Mouse (Mus musculus) ES-E14 (cell line): Measurements from ENCODE around the gene Hspb8.

ENCODE experiments used
- CHD2 ChIP-seq: IDR thresholded peaks from 2 replicates; pipeline ENCODE4 v1.6.1; 2014; ENCODE audit warnings: mild to moderate bottlenecking, low read depth, low read length, inconsistent platforms
- HCFC1 ChIP-seq: IDR thresholded peaks from 2 replicates; pipeline ENCODE4 v1.6.1; 2012; ENCODE audit warnings: low read length, inconsistent platforms, borderline replicate concordance; ENCODE audit not compliant: insufficient read depth
- ZC3H11A ChIP-seq: IDR thresholded peaks from 2 replicates; pipeline ENCODE4 v1.6.1; 2012; ENCODE audit warnings: low read depth, mild to moderate bottlenecking, inconsistent platforms, low read length, borderline replicate concordance
- ZNF384 ChIP-seq: IDR thresholded peaks from 2 replicates; pipeline ENCODE4 v1.6.1; 2012; ENCODE audit warnings: low read depth, low read length, inconsistent platforms

DNA sequence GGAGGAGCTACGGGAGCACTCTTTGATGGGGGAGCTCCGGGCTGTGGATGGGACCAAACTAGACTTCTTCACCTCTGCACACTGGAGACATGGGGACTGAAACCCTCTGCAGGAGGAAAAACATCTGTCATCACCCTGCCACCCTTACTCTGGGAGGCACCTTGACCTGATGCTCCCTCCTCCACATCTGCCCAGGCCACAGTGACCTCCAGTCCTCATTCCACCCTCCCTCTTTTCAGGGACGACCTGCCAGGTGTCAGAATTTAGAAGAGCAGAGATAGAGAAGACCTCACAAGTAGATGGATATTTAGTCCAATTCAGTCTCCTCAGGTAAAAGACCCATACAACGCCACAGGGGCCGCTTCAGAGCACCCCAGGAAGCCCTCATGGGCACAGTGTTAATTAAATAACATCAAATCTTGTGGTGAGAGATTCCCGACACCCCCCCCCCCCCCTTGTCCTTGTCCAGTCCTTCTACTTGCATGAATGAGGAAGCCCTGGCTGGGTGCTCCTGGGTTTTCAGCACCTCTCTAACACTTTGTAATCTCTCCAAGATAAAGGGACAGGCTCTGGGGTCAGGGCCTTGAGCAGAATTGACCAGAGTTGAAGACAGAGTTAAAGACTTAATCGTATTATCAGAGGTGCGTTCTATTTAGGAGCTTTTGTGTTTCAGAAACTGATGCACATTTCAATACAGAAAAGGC, 27.0 kb upstream of the Hspb8 start:
- TF ChIP-seq HCFC1 (no peak), ZNF384 (no peak), ZC3H11A (no peak), CHD2 (no peak)
